Mouse (Mus musculus): Measurements from ENCODE around the gene Pilrb2. TPM values are rescaled to one million over a fixed set of nuclear protein-coding genes. Genes with fewer than 3 reads are reported as not detected.

The Pilrb2 gene
- polyA plus RNA-seq, 1 experiment from 2014 or later, result 1.3 TPM

- Histone ChIP-seq H3K9me3 (ENCODE audit: control insufficient read depth, low read length) (no peaks in the 10 kb centered on the region), H3K9ac (ENCODE audit: low read depth, low read length) (no peak overlapping the region), H3K36me3 (ENCODE audit: control insufficient read depth, insufficient read depth, low read length) (no peaks in the 10 kb centered on the region), H3K27me3 (replicated peaks; ENCODE audit: control insufficient read depth, insufficient read depth, low read length) (no peaks in the 10 kb centered on the region), H3K4me1 (ENCODE audit: control insufficient read depth, insufficient read depth, low read length) (no peaks in the 10 kb centered on the region), H3K4me3 (ENCODE audit: low read length) (no peak overlapping the region), H3K4me2 (ENCODE audit: low read depth, low read length) (no peak overlapping the region), H3K27ac (ENCODE audit: low read length) (no peak overlapping the region)
- ATAC-seq, result no peak
- 87% methylated on average over 3 of the region's 3 CpGs for WGBS
Measured at GRCm38 (mm10) chr5:137825030-137825429, 46.6 kb downstream of the Pilrb2 start.

GRCm38 (mm10) chr5:137823455-137824045, 48.1 kb downstream of the Pilrb2 start:
- Histone ChIP-seq H3K27ac (ENCODE audit: low read length) (no peak overlapping the region), H3K9ac (ENCODE audit: low read depth, low read length) (no peak overlapping the region), H3K4me3 (ENCODE audit: low read length) (no peak overlapping the region), H3K4me1 (ENCODE audit: control insufficient read depth, insufficient read depth, low read length) (no peaks in the 10 kb centered on the region), H3K27me3 (replicated peaks; ENCODE audit: control insufficient read depth, insufficient read depth, low read length) (no peaks in the 10 kb centered on the region), H3K4me2 (ENCODE audit: low read depth, low read length) (no peak overlapping the region), H3K36me3 (ENCODE audit: control insufficient read depth, insufficient read depth, low read length) (no peaks in the 10 kb centered on the region), H3K9me3 (ENCODE audit: control insufficient read depth, low read length) (no peaks in the 10 kb centered on the region)
- WGBS, result 85% methylated on average over 6 of the region's 6 CpGs
- ATAC-seq, result no peak

- H3K4me2 ChIP-seq (ENCODE audit: low read depth, low read length), result no peak overlapping the region
- no peak overlapping the region for H3K9ac ChIP-seq (ENCODE audit: low read depth, low read length)
- no peaks in the 10 kb centered on the region for H3K9me3 ChIP-seq (ENCODE audit: control insufficient read depth, low read length)
- no peak for ATAC-seq
- H3K27ac ChIP-seq (ENCODE audit: low read length), result no peak overlapping the region
- no peak overlapping the region for H3K4me3 ChIP-seq (ENCODE audit: low read length)
- H3K4me1 ChIP-seq (ENCODE audit: control insufficient read depth, insufficient read depth, low read length), result no peaks in the 10 kb centered on the region
- WGBS, result 72% methylated on average over 1 of the region's 1 CpGs
- H3K36me3 ChIP-seq (ENCODE audit: control insufficient read depth, insufficient read depth, low read length), result no peaks in the 10 kb centered on the region
- no peaks in the 10 kb centered on the region for H3K27me3 ChIP-seq (replicated peaks; ENCODE audit: control insufficient read depth, insufficient read depth, low read length)
Measured at GRCm38 (mm10) chr5:137822602-137823001, 49.0 kb downstream of the Pilrb2 start.

DNA sequence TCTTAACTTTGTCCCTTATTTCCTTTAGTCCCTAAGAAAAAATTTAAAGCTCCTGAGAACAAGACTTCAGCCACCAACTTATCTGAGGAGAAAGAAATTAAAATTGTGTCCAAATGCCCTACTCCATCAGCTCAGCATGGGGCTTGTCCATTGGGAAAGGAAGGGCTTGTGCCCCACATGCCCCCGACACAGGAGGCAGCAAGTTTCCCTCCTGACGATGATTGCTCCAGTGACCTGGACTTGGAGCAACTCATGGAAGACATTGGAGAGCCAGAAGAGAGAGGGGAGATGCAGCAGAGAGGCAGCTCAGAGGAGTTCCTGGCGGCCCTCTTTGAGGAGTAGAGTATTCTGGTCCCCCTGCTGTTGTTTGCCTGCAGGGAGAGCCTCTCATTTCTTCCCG, 49.5 kb downstream of the Pilrb2 start:
- 65% methylated on average over 4 of the region's 4 CpGs for WGBS
- H3K4me3 ChIP-seq (ENCODE audit: low read length), result no peak overlapping the region
- H3K9ac ChIP-seq (ENCODE audit: low read depth, low read length), result no peak overlapping the region
- no peak overlapping the region for H3K27ac ChIP-seq (ENCODE audit: low read length)
- H3K9me3 ChIP-seq (ENCODE audit: control insufficient read depth, low read length), result no peaks in the 10 kb centered on the region
- no peaks in the 10 kb centered on the region for H3K36me3 ChIP-seq (ENCODE audit: control insufficient read depth, insufficient read depth, low read length)
- no peak for ATAC-seq
- no peaks in the 10 kb centered on the region for H3K27me3 ChIP-seq (replicated peaks; ENCODE audit: control insufficient read depth, insufficient read depth, low read length)
- H3K4me1 ChIP-seq (ENCODE audit: control insufficient read depth, insufficient read depth, low read length), result no peaks in the 10 kb centered on the region
- H3K4me2 ChIP-seq (ENCODE audit: low read depth, low read length), result no peak overlapping the region

DNA sequence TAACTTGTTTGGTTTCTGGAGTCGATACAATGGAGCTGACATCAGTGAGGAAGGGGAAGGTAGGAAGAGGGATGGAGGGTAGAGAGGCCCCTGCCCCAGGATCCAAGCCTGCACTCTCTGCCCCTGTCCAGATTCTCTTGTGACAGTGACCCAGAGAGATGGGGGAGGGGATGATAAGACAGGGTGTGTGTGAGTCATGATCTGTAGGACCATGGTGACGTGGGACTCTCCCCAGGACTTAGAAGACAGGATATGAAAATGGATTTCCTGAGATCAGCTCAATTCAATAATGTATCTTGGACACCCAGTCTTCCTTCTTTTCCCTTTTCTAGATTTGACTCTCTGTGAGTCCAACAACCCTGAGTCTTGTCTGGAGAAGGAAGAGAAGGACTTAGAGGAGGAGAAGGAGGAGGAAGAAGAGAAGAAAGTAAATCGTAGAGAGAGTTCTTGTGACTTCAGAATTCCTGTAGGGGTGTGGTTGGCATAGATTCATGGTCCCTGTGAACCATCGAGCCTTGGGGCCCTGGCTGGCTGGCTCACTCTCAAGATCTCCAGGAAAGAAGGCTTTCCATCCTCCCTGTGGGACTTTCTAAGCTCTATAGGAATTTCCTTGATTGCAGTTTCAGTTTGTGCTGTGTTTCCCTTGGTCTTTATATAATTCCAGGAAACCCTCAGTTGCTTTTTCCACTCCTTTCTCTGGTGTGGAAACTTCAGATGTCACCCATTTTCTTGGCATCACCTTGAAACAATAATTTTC, 54.0 kb downstream of the Pilrb2 start:
- H3K4me3 ChIP-seq (ENCODE audit: low read length), result no peak overlapping the region
- no peak overlapping the region for H3K27ac ChIP-seq (ENCODE audit: low read length)
- no peaks in the 10 kb centered on the region for H3K27me3 ChIP-seq (replicated peaks; ENCODE audit: control insufficient read depth, insufficient read depth, low read length)
- ATAC-seq, result no peak
- no peak overlapping the region for H3K4me2 ChIP-seq (ENCODE audit: low read depth, low read length)
- H3K9me3 ChIP-seq (ENCODE audit: control insufficient read depth, low read length), result no peaks in the 10 kb centered on the region
- WGBS, result 63% methylated on average over 4 of the region's 4 CpGs
- H3K4me1 ChIP-seq (ENCODE audit: control insufficient read depth, insufficient read depth, low read length), result no peaks in the 10 kb centered on the region
- no peak overlapping the region for H3K9ac ChIP-seq (ENCODE audit: low read depth, low read length)
- no peaks in the 10 kb centered on the region for H3K36me3 ChIP-seq (ENCODE audit: control insufficient read depth, insufficient read depth, low read length)

Other genes starting within 250 kb of the Pilrb2 start
- 0.26 and 0.37 TPM in 2 replicates for gene Fbxo24, start 242.8 kb downstream of the Pilrb2 start, polyA plus RNA-seq (2015; fragmentation: Nextera tagmentation; extraction: Ambion mirVana)
- 34.5 and 37.8 TPM in 2 replicates for gene Lrch4, start 242.7 kb downstream of the Pilrb2 start, polyA plus RNA-seq (2015; fragmentation: Nextera tagmentation; extraction: Ambion mirVana)
- gene Gm20605, start 242.6 kb downstream of the Pilrb2 start, polyA plus RNA-seq (2015; fragmentation: Nextera tagmentation; extraction: Ambion mirVana), result 10.8 and 12.2 TPM in 2 replicates
- gene Sap25, start 230.5 kb downstream of the Pilrb2 start, polyA plus RNA-seq (2015; fragmentation: Nextera tagmentation; extraction: Ambion mirVana), result 6.4 and 8.1 TPM in 2 replicates
- gene Irs3, start 226.1 kb downstream of the Pilrb2 start, polyA plus RNA-seq (2015; fragmentation: Nextera tagmentation; extraction: Ambion mirVana), result 0.23 and 0.27 TPM in 2 replicates
- gene Agfg2, start 187.1 kb downstream of the Pilrb2 start, polyA plus RNA-seq (2015; fragmentation: Nextera tagmentation; extraction: Ambion mirVana), result 18.6 and 19.8 TPM in 2 replicates
- 2.2 and 2.3 TPM in 2 replicates for gene Nyap1, start 130.2 kb downstream of the Pilrb2 start, polyA plus RNA-seq (2015; fragmentation: Nextera tagmentation; extraction: Ambion mirVana)
- 116 and 122 TPM in 2 replicates for gene Tsc22d4, start 126.1 kb downstream of the Pilrb2 start, polyA plus RNA-seq (2015; fragmentation: Nextera tagmentation; extraction: Ambion mirVana)
- gene Ppp1r35, start 93.0 kb downstream of the Pilrb2 start, polyA plus RNA-seq (2015; fragmentation: Nextera tagmentation; extraction: Ambion mirVana), result 19.3 and 19.8 TPM in 2 replicates
- 7.1 and 7.4 TPM in 2 replicates for gene Mepce, start 84.2 kb downstream of the Pilrb2 start, polyA plus RNA-seq (2015; fragmentation: Nextera tagmentation; extraction: Ambion mirVana)
- gene Zcwpw1, start 84.0 kb downstream of the Pilrb2 start, polyA plus RNA-seq (2015; fragmentation: Nextera tagmentation; extraction: Ambion mirVana), result 11.0 and 11.8 TPM in 2 replicates
- 2.8 and 4.2 TPM in 2 replicates for gene Pilra, start 35.5 kb downstream of the Pilrb2 start, polyA plus RNA-seq (2015; fragmentation: Nextera tagmentation; extraction: Ambion mirVana)
- 1.3 and 1.8 TPM in 2 replicates for gene Pilrb1, start 13.7 kb downstream of the Pilrb2 start, polyA plus RNA-seq (2015; fragmentation: Nextera tagmentation; extraction: Ambion mirVana)
- gene Cyp3a13, start 49.8 kb upstream of the Pilrb2 start, polyA plus RNA-seq (2015; fragmentation: Nextera tagmentation; extraction: Ambion mirVana), result 54.6 and 70.4 TPM in 2 replicates
- gene Gjc3, start 91.3 kb upstream of the Pilrb2 start, polyA plus RNA-seq (2015; fragmentation: Nextera tagmentation; extraction: Ambion mirVana), result 0.34 and 0.50 TPM in 2 replicates
- 0.34 and 0.37 TPM in 2 replicates for gene Azgp1, start 109.7 kb upstream of the Pilrb2 start, polyA plus RNA-seq (2015; fragmentation: Nextera tagmentation; extraction: Ambion mirVana)
- gene Smok3a, start 149.4 kb upstream of the Pilrb2 start, polyA plus RNA-seq (2015; fragmentation: Nextera tagmentation; extraction: Ambion mirVana), result not detected in 2 replicates
- not detected in 2 replicates for gene Smok3b, start 149.6 kb upstream of the Pilrb2 start, polyA plus RNA-seq (2015; fragmentation: Nextera tagmentation; extraction: Ambion mirVana)
- not detected in 2 replicates for gene Smok3c, start 181.4 kb upstream of the Pilrb2 start, polyA plus RNA-seq (2015; fragmentation: Nextera tagmentation; extraction: Ambion mirVana)
- 11.1 and 12.3 TPM in 2 replicates for gene Zkscan1, start 213.3 kb upstream of the Pilrb2 start, polyA plus RNA-seq (2015; fragmentation: Nextera tagmentation; extraction: Ambion mirVana)
- gene Zscan21, start 245.1 kb upstream of the Pilrb2 start, polyA plus RNA-seq (2015; fragmentation: Nextera tagmentation; extraction: Ambion mirVana), result 40.8 and 44.2 TPM in 2 replicates

All from intestine, embryonic 16.5 days (tissue).